Mouse (Mus musculus) frontal cortex, postnatal 36 days (tissue): ENCODE measurements at regions not wholly inside any gene's neighbourhood (a gene's known extent, or its start where the extent isn't known, plus 50 kb on each side); places are given as distances from the start of the nearest gene placed in this dataset.
A peak's percentile ranks its signal among the peaks of the same experiment; 100 is the strongest.

Experiments used
- DNase-seq, 2 experiments: peaks; one replicate each; pipeline ENCODE4 v3.0.0; 2022; ENCODE audit warnings: low spot score in 2 of 2

- peak in 1 of 2 experiments; percentile 7 for DNase-seq
These were observed 108.4 kb downstream of the Gm21913 start for GRCm38 (mm10) chrY:74732116-74732515.
